Mouse (Mus musculus): ENCODE measurements around the gene Snx7.

DNA sequence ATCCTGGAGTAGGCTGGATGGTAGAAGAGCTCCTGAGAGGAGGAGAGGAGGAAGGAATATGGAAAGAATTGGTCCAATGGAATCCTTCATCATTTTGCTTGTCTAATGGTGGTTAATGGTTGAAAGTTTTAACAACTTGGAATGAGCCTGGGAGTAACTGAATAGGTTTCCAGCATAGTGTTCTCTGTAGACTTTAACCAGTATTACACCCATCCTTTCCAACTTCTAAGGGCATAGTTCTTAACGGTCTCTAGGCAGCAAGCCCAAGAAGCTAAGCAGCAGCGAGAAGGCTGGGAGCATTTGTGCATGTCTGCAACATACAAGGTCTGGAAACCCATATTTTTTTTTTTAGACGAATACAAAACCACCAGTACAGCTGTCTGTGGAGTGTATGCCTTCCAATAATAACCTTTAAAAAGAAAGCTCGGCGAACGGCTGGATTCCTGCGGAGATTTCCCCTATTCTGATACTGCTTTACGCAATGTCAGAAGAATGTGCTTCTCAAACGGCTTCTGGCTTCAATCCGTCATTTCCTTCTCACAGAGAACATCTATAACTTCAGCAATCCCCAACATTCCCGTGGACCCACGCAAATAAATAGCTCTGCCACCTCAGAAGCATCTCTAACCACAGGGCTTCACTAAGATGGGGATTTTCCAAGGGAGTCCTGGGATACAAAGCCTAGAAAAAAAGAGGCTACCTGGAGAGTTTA, 1.9 kb downstream of the Snx7 start:
- TF ChIP-seq CTCF (IDR thresholded peaks at IDR 0.05; ENCODE audit: insufficient read depth, low read depth, low read length) (no peak), POLR2A (IDR thresholded peaks at IDR 0.05; ENCODE audit: insufficient read depth, low read depth, low read length) (no peak)

Data from olfactory bulb, adult 2 months (tissue).